Mouse (Mus musculus) small intestine, adult 2 months (tissue): ENCODE data around the gene Slfn5. TPM values are rescaled to one million over a fixed set of nuclear protein-coding genes. Genes with fewer than 3 reads are reported as not detected.
"Not testable (repeated sequence)": the region's sequence is repeated elsewhere in the genome, so short reads cannot be mapped to it uniquely, and the experiment has no call there.

Experiments
- H3K27ac ChIP-seq: fragments of 200-500 bp; 2 replicates; pipeline ENCODE4 v1.5.1; 2012; ENCODE audit warnings: low read depth, low read length, control low read depth, inconsistent platforms; ENCODE audit not compliant: insufficient read depth
- H3K27me3 ChIP-seq: fragments of 200-500 bp; 2 replicates; pipeline ENCODE4 v1.6.1; 2012; ENCODE audit warnings: mild to moderate bottlenecking, moderate library complexity, low read length, inconsistent platforms; ENCODE audit not compliant: control insufficient read depth, insufficient read depth
- H3K36me3 ChIP-seq: fragments of 200-500 bp; 2 replicates; pipeline ENCODE4 v1.6.1; 2012; ENCODE audit warnings: mild to moderate bottlenecking, low read length, control low read depth, inconsistent platforms; ENCODE audit not compliant: control insufficient read depth, insufficient read depth
- H3K4me1 ChIP-seq: fragments of 200-500 bp; 2 replicates; pipeline ENCODE4 v1.6.1; 2012; ENCODE audit warnings: low read length, inconsistent platforms, mixed read lengths; ENCODE audit not compliant: control insufficient read depth, insufficient read depth, insufficient read length
- H3K4me3 ChIP-seq: fragments of 200-500 bp; 2 replicates; pipeline ENCODE4 v1.5.1; 2012; ENCODE audit warnings: low read depth, mild to moderate bottlenecking, control low read depth, inconsistent platforms, low read length, moderate library complexity
- CTCF ChIP-seq: fragments of 200-500 bp; IDR thresholded peaks from 2 replicates; pipeline ENCODE4 v1.5.1; 2012; ENCODE audit warnings: low read depth, mild to moderate bottlenecking, control low read depth, inconsistent platforms, low read length, moderate library complexity, mixed read lengths; ENCODE audit not compliant: insufficient replicate concordance, insufficient read length; ENCODE audit errors: extremely low read depth
- POLR2A ChIP-seq: fragments of 200-500 bp; IDR thresholded peaks from 2 replicates; pipeline ENCODE4 v1.6.1; 2012; ENCODE audit warnings: low read depth, mild to moderate bottlenecking, control low read depth, inconsistent platforms, low read length, moderate library complexity
- WGBS: fragments of 180-500 bp; shearing (Covaris S2); methylation state at CpG from one replicate; pipeline ENCODE4 v1.1.7; 2018; 5-methylcytosine and 5-hydroxymethylcytosine counted together
- polyA plus RNA-seq: library from polyadenylated mRNA; depleted of rRNA; stranded (reverse); fragments of >200 nt; gene quantifications from 2 replicates; pipeline ENCODE4 v1.2.3, GENCODE M21; 2012

The Slfn5 gene
- polyA plus RNA-seq, 1 experiment, result 0.95 TPM

DNA sequence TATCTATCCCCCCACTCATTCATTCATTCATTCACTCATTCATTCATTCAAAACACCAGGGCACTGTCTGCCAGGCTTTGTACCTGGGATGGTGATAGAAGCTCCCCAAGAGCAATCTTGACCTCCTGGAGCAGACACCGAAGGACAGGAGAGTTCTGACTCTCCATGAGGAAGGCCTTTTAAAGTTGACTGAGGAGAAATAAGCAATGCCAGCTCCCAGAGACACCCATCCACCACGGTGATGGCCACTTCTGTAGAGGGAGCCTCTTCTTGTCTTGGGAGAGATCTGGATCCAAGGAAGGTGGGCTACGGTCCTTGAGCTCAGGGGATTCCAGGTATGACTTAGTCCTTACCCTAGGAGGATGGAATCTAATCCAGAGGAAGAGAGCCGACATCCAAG lies 40.9 kb upstream of the Slfn5 start, which contains the start of gene Unc45b:
Unc45b (plus strand) TSS at position 301 of the 400 bp plus-strand sequence.
- Histone ChIP-seq H3K4me3 (no peak within 1 kb of the TSS), H3K27ac (no peak within 1 kb of the TSS)

GRCm38 (mm10) chr11:82910679-82911389 lies 40.3 kb upstream of the Slfn5 start:
- Histone ChIP-seq H3K27ac (no peak overlapping the region), H3K4me1 (peaks cover 3% of the 10 kb centered on the region), H3K36me3 (no peaks in the 10 kb centered on the region), H3K4me3 (no peak overlapping the region), H3K27me3 (no peaks in the 10 kb centered on the region)
- TF ChIP-seq POLR2A, result no peak
- no peak for TF ChIP-seq CTCF
- WGBS, result 67% methylated on average over 11 of the region's 11 CpGs

More for the DNA sequence above, 40.9 kb upstream of the Slfn5 start, which contains the start of gene Unc45b:
- 81% methylated on average over 4 of the region's 4 CpGs for WGBS
- TF ChIP-seq CTCF, result no peak
- TF ChIP-seq POLR2A, result no peak
- H3K27me3 ChIP-seq, result no peaks in the 10 kb centered on the region
- peaks cover 3% of the 10 kb centered on the region for H3K4me1 ChIP-seq
- H3K36me3 ChIP-seq, result 0 out of 2 replicates have a peak, but pooled peaks cover 2% of the 10 kb centered on the region

GRCm38 (mm10) chr11:82914711-82915352 lies 36.3 kb upstream of the Slfn5 start:
- no peaks in the 10 kb centered on the region for H3K4me1 ChIP-seq
- no peaks in the 10 kb centered on the region for H3K36me3 ChIP-seq
- no peak overlapping the region for H3K4me3 ChIP-seq
- TF ChIP-seq CTCF (peak; percentile 99), POLR2A (no peak)
- 6% methylated on average over 16 of the region's 16 CpGs for WGBS
- no peak overlapping the region for H3K27ac ChIP-seq
- H3K27me3 ChIP-seq, result no peaks in the 10 kb centered on the region

- Histone ChIP-seq H3K27ac (no peak overlapping the region), H3K36me3 (no peaks in the 10 kb centered on the region), H3K4me3 (no peak overlapping the region), H3K4me1 (no peaks in the 10 kb centered on the region), H3K27me3 (no peaks in the 10 kb centered on the region)
- no peak for TF ChIP-seq CTCF
- TF ChIP-seq POLR2A, result no peak
- 39% methylated on average over 10 of the region's 10 CpGs for WGBS
These were observed 30.4 kb upstream of the Slfn5 start for GRCm38 (mm10) chr11:82920768-82921167.

- WGBS, result 69% methylated on average over 4 of the region's 4 CpGs
- H3K27ac ChIP-seq, result no peak overlapping the region
- no peaks in the 10 kb centered on the region for H3K36me3 ChIP-seq
- H3K4me3 ChIP-seq, result no peak overlapping the region
- no peaks in the 10 kb centered on the region for H3K4me1 ChIP-seq
- H3K27me3 ChIP-seq, result no peaks in the 10 kb centered on the region
- TF ChIP-seq POLR2A (no peak), CTCF (no peak)
These were observed 29.5 kb upstream of the Slfn5 start for GRCm38 (mm10) chr11:82921691-82922090.

DNA sequence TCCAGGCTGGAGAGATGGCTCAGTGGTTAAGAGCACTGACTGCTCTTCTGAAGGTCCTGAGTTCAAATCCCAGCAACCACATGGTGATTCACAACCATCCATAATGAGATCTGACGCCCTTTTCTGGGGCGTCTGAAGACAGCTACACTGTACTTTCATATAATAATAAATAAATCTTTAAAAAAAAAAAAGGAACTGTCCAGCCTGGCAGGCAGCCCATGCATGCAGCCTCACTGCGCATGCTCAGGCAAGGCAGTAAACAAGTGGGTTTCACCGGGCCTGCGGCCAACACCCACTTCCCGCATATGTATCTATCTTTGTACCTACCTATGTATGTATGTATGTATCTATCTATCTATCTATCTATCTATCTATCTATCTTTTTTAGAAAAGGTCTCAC lies 27.2 kb upstream of the Slfn5 start:
- not testable (repeated sequence) for H3K27ac ChIP-seq, H3K36me3 ChIP-seq, H3K27me3 ChIP-seq, H3K4me3 ChIP-seq, H3K4me1 ChIP-seq
- WGBS, result 61% methylated on average over 6 of the region's 6 CpGs

- H3K27me3 ChIP-seq, result peaks cover 37% of the 10 kb centered on the region
- no peak overlapping the region for H3K4me3 ChIP-seq
- WGBS, result 51% methylated on average over 20 of the region's 20 CpGs
- peaks cover 4% of the 10 kb centered on the region; the same call in 1 of the 2 replicates for H3K4me1 ChIP-seq
- TF ChIP-seq CTCF (no peak), POLR2A (no peak)
- H3K27ac ChIP-seq, result no peak overlapping the region
- H3K36me3 ChIP-seq, result no peaks in the 10 kb centered on the region
These were observed 22.1 kb upstream of the Slfn5 start for GRCm38 (mm10) chr11:82928897-82929632.
